Mouse (Mus musculus): ENCODE data around the gene Itpr1. TPM values are rescaled to one million over a fixed set of nuclear protein-coding genes. Genes with fewer than 3 reads are reported as not detected.
A peak's percentile ranks its signal among the peaks of the same experiment; 100 is the strongest.

Itpr1 gene
- polyA plus RNA-seq, 1 experiment from 2014 or later = 15.0 TPM

DNA sequence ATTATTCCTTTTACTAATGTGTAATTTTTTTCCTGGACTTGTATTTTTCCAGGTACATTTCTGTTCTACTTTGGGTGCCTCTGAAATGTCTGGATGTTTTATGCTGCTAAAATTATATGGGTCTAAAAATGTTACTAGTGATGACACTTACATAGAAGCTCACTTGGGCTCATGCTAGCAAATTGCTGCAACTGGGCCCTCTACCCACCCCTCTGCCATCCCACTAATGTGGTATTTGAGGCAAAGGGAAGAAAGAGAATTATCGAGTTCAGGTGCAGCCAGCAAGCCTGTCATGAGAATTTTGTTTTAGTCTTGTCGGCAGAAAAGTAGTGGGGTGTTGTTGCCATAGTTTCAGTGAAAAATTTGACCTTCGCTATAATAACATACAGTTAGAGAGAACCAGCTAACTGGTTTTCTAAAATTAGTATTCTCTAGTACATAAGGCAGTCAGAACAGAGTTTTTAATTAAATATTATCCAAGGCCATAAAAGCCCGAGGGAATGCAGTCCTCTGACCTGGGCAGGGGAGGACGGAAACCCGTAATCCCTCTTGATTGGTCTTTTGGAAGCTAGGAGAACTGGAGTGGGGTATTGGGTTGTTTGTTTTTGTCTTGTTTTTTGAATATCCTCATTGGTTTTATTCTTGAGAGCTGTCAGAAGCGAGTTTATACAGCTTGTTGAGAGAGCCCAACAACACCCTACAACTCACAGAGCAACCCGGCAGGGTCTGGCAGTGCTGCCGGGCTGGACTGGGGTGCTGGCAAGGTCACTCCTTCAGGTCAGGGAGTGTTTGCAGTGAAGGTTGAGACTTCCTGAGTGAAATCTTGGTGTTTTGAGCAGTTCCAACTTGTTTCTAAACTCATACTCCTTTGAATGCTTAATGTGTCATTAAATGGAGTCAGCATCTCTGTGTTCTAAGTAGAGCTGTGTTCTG, 41.5 kb downstream of the Itpr1 start:
- Histone ChIP-seq H3K9ac (replicated peaks; ENCODE audit: low read depth, low read length) (no peak overlapping the region), H3K9me3 (ENCODE audit: control insufficient read depth, low read length) (no peaks in the 10 kb centered on the region), H3K4me3 (replicated peaks; ENCODE audit: low read length) (no peak overlapping the region), H3K4me2 (ENCODE audit: low read length) (no peak overlapping the region), H3K27ac (ENCODE audit: low read length) (no peak overlapping the region), H3K36me3 (ENCODE audit: control insufficient read depth, insufficient read depth) (no peaks in the 10 kb centered on the region), H3K27me3 (replicated peaks; ENCODE audit: control insufficient read depth, insufficient read depth, low read length) (no peaks in the 10 kb centered on the region), H3K4me1 (replicated peaks; ENCODE audit: control insufficient read depth, insufficient read depth, low read length) (peaks cover 4% of the 10 kb centered on the region)
- no peak; the same call in 1 of the 2 replicates for ATAC-seq
- 71% methylated on average over 9 of the region's 9 CpGs for WGBS

DNA sequence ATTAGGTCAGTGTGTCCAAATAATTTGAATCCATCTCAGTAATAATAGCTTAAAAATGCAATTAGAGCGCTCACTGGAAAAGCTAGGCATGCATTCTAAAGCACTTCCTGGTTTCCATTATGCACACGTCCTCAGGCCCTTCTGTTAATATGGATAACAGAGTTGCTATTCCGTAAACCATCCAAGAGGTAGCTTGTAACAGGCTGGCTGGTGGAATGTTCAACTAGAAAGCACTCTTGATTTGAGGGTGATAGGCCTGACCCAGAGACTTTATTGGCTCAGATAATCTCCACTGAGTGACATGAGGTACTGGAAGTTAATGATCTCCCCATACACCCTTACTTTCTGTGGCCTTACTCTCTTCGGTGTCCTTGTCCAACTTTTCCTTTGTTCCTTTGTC, 43.0 kb downstream of the Itpr1 start:
- WGBS = 56% methylated on average over 4 of the region's 4 CpGs
- Histone ChIP-seq H3K27ac (ENCODE audit: low read length) (no peak overlapping the region), H3K9me3 (ENCODE audit: control insufficient read depth, low read length) (no peaks in the 10 kb centered on the region), H3K36me3 (ENCODE audit: control insufficient read depth, insufficient read depth) (no peaks in the 10 kb centered on the region), H3K9ac (replicated peaks; ENCODE audit: low read depth, low read length) (no peak overlapping the region), H3K27me3 (replicated peaks; ENCODE audit: control insufficient read depth, insufficient read depth, low read length) (no peaks in the 10 kb centered on the region), H3K4me1 (replicated peaks; ENCODE audit: control insufficient read depth, insufficient read depth, low read length) (0 out of 2 replicates have a peak, but pooled peaks cover 4% of the 10 kb centered on the region), H3K4me2 (ENCODE audit: low read length) (no peak overlapping the region), H3K4me3 (replicated peaks; ENCODE audit: low read length) (no peak overlapping the region)
- ATAC-seq = no peak

DNA sequence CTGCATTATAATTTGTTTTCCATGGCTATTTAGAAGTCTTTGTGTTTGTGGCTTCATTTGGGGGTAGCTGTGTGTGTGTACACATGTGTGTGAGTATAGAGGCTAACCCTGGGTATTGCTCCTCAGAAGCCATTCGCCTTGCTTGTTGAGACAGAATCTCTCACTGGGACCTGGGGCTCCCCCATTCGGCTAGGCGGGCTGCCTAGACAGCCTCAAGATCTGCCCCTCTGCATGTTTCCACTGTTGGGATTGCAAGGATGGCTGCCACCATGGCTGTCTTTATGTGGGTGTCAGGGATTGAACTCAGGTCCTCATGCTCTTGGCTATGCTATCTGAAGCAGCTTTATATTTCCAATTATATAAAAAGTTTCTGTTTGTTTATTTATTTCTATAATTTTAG, 44.3 kb downstream of the Itpr1 start:
- no peak overlapping the region for H3K4me3 ChIP-seq (replicated peaks; ENCODE audit: low read length)
- 0 out of 2 replicates have a peak, but pooled peaks cover 4% of the 10 kb centered on the region for H3K4me1 ChIP-seq (replicated peaks; ENCODE audit: control insufficient read depth, insufficient read depth, low read length)
- H3K4me2 ChIP-seq (ENCODE audit: low read length) = no peak overlapping the region
- no peaks in the 10 kb centered on the region for H3K27me3 ChIP-seq (replicated peaks; ENCODE audit: control insufficient read depth, insufficient read depth, low read length)
- H3K9ac ChIP-seq (replicated peaks; ENCODE audit: low read depth, low read length) = no peak overlapping the region
- H3K36me3 ChIP-seq (ENCODE audit: control insufficient read depth, insufficient read depth) = no peaks in the 10 kb centered on the region
- ATAC-seq = no peak
- WGBS = 84% methylated on average over 3 of the region's 3 CpGs
- H3K9me3 ChIP-seq (ENCODE audit: control insufficient read depth, low read length) = no peaks in the 10 kb centered on the region
- H3K27ac ChIP-seq (ENCODE audit: low read length) = no peak overlapping the region

DNA sequence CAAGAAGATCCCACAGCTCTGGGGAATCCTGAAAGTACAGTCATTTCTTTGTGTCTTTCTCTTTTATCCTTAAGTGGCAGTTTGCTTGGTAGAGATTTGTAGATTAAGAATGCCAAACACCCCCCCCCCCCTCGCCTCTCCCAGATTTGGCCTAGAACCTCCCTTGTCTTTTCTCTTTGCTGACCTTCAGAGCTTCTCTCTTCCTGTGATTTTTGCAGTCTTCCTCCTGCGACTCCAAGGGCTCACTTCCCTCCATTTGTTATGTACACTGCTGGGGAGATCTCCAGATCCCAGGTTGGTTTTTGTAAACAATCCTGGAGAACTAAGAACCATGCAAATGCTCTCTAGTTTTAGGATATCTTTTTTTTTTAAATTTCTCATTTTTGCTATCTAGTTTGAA, 45.7 kb downstream of the Itpr1 start:
- Histone ChIP-seq H3K4me1 (replicated peaks; ENCODE audit: control insufficient read depth, insufficient read depth, low read length) (0 out of 2 replicates have a peak, but pooled peaks cover 4% of the 10 kb centered on the region), H3K27ac (ENCODE audit: low read length) (no peak overlapping the region), H3K4me3 (replicated peaks; ENCODE audit: low read length) (no peak overlapping the region), H3K27me3 (replicated peaks; ENCODE audit: control insufficient read depth, insufficient read depth, low read length) (no peaks in the 10 kb centered on the region), H3K9ac (replicated peaks; ENCODE audit: low read depth, low read length) (no peak overlapping the region), H3K36me3 (ENCODE audit: control insufficient read depth, insufficient read depth) (no peaks in the 10 kb centered on the region), H3K9me3 (ENCODE audit: control insufficient read depth, low read length) (no peaks in the 10 kb centered on the region), H3K4me2 (ENCODE audit: low read length) (no peak overlapping the region)
- WGBS = 69% methylated on average over 2 of the region's 2 CpGs
- ATAC-seq = no peak

DNA sequence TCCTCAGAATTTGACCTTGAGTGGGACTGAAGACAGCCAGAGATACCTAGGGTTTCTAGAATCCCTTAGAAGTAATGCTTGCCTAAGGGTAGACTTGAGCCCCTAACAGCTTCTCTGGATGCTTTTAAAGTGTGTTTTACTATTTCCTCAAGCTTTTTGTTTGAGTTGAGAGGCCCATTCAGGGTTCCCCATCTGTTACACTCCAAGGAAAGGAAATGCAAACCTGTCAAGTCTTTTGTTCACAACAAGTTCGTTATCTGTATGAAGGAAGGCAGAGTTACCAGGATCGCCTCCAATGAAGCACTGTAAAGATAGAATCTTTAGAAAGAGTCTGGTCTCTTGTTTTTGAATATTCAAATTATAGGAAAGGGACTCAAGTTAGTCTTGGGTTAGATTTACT, 46.8 kb downstream of the Itpr1 start:
- Histone ChIP-seq H3K9ac (replicated peaks; ENCODE audit: low read depth, low read length) (no peak overlapping the region), H3K4me3 (replicated peaks; ENCODE audit: low read length) (no peak overlapping the region), H3K9me3 (ENCODE audit: control insufficient read depth, low read length) (no peaks in the 10 kb centered on the region), H3K27ac (ENCODE audit: low read length) (no peak overlapping the region), H3K4me2 (ENCODE audit: low read length) (no peak overlapping the region), H3K27me3 (replicated peaks; ENCODE audit: control insufficient read depth, insufficient read depth, low read length) (no peaks in the 10 kb centered on the region), H3K4me1 (replicated peaks; ENCODE audit: control insufficient read depth, insufficient read depth, low read length) (0 out of 2 replicates have a peak, but pooled peaks cover 4% of the 10 kb centered on the region), H3K36me3 (ENCODE audit: control insufficient read depth, insufficient read depth) (no peaks in the 10 kb centered on the region)
- ATAC-seq = no peak
- WGBS = 12% methylated on average over 2 of the region's 2 CpGs

DNA sequence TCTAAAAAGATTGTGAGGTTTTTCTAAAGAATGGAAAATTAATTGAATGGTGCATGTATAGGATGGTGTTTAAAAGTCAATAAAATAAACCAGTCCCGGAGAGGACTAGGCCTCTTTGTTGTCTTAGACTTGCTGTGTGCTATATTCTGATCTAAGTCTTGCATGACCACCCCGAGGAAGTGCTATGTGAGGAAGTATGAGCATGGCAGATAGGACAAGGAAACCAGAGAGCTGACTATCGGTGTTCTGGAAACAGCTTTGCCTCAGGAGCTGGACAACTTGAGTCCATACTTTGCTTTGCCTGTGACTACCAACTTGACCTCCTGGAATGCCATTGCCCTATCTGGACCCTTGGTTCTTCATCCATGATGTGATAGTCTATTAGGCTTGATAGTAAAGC, 48.6 kb downstream of the Itpr1 start:
- ATAC-seq = no peak
- no peak overlapping the region for H3K9ac ChIP-seq (replicated peaks; ENCODE audit: low read depth, low read length)
- no peaks in the 10 kb centered on the region for H3K27me3 ChIP-seq (replicated peaks; ENCODE audit: control insufficient read depth, insufficient read depth, low read length)
- WGBS = 95% methylated on average over 3 of the region's 3 CpGs
- 0 out of 2 replicates have a peak, but pooled peaks cover 4% of the 10 kb centered on the region for H3K4me1 ChIP-seq (replicated peaks; ENCODE audit: control insufficient read depth, insufficient read depth, low read length)
- no peaks in the 10 kb centered on the region for H3K36me3 ChIP-seq (ENCODE audit: control insufficient read depth, insufficient read depth)
- H3K27ac ChIP-seq (ENCODE audit: low read length) = no peak overlapping the region
- H3K4me3 ChIP-seq (replicated peaks; ENCODE audit: low read length) = no peak overlapping the region
- no peaks in the 10 kb centered on the region for H3K9me3 ChIP-seq (ENCODE audit: control insufficient read depth, low read length)
- no peak overlapping the region for H3K4me2 ChIP-seq (ENCODE audit: low read length)

DNA sequence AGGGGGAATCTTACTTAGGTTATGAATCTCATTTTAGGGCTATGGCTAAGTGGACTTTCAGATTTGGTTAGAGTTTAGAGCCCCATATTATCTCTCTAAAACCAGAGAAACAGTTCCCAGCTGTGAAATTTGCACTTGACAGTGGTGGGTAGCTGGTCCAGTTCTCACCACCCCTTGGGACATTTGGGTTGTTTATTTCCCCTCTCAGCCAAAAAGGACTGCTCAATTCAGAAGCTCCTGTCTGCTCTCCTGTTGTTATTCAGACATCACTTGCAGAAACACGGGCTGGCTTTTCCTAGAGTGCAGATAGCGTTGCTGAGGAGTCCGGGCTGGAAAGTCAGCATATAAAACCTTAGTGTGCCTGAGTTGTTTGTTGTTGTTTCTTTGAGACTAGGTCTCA, 51.3 kb downstream of the Itpr1 start:
- Histone ChIP-seq H3K36me3 (ENCODE audit: control insufficient read depth, insufficient read depth) (no peaks in the 10 kb centered on the region), H3K4me1 (replicated peaks; ENCODE audit: control insufficient read depth, insufficient read depth, low read length) (0 out of 2 replicates have a peak, but pooled peaks cover 4% of the 10 kb centered on the region)
- WGBS = 84% methylated on average over 3 of the region's 3 CpGs

DNA sequence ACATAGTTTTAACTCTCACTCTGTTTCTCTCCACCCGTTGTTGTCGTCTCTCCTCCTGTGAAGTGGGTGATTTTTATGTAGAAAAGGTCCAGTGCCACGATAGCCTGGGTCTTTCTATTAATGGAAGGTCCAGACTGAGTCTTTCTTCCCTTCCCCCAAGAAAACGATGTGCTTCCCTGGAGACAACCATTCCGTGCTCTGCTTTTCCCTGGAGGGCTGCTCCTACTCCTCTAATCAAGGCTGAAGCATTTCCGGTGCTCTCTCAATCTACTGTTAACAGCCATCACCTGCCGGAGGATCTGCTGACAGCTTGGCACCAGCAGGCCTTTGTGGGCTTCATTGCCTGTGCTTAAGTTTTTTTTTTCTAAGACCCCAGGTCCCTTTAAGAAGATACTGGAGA, 60.6 kb downstream of the Itpr1 start:
- Histone ChIP-seq H3K27ac (ENCODE audit: low read length) (no peak overlapping the region), H3K4me1 (replicated peaks; ENCODE audit: control insufficient read depth, insufficient read depth, low read length) (peaks cover 8% of the 10 kb centered on the region), H3K4me3 (replicated peaks; ENCODE audit: low read length) (no peak overlapping the region), H3K27me3 (replicated peaks; ENCODE audit: control insufficient read depth, insufficient read depth, low read length) (no peaks in the 10 kb centered on the region), H3K9me3 (ENCODE audit: control insufficient read depth, low read length) (no peaks in the 10 kb centered on the region), H3K9ac (replicated peaks; ENCODE audit: low read depth, low read length) (no peak overlapping the region), H3K36me3 (ENCODE audit: control insufficient read depth, insufficient read depth) (no peaks in the 10 kb centered on the region), H3K4me2 (ENCODE audit: low read length) (no peak overlapping the region)
- WGBS = 79% methylated on average over 7 of the region's 7 CpGs
- no peak for ATAC-seq

More for the DNA sequence above, 51.3 kb downstream of the Itpr1 start:
- no peak overlapping the region for H3K27ac ChIP-seq (ENCODE audit: low read length)
- H3K9me3 ChIP-seq (ENCODE audit: control insufficient read depth, low read length) = no peaks in the 10 kb centered on the region
- H3K4me2 ChIP-seq (ENCODE audit: low read length) = no peak overlapping the region
- no peak overlapping the region for H3K9ac ChIP-seq (replicated peaks; ENCODE audit: low read depth, low read length)
- no peak for ATAC-seq
- no peak overlapping the region for H3K4me3 ChIP-seq (replicated peaks; ENCODE audit: low read length)
- no peaks in the 10 kb centered on the region for H3K27me3 ChIP-seq (replicated peaks; ENCODE audit: control insufficient read depth, insufficient read depth, low read length)

DNA sequence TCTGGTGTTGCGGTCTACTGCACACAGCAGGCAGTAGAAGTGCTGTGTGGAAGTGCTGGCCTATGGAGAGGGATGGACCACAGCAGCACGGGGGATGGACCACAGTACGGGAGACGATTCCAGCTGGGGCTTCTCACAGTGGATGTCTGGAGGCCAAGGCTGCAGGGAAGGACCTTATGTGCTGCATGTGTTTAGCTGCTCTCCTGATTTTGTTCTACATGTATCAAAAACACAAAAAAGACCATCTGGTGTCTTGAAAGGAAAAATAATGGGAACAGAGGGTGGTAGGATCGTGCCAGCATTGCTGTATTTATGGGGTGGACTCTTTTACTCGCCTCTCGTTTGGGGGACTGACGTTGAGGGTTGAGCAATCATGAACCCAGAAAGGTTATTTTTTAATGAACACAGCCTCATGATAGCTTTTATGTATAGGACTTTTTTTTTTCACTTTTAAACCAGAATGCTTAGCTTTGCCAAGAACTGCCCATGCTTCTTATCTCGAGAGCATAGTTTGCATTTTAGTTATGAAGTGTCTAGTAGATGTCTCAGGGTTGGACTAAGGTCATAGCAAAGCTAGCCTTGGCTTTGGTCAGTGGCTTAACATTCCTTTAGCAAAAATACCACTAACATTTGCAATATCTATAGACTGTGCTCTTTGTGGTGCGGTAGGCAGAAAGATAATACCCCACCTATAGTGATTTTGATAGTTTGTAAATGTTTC, 61.6 kb downstream of the Itpr1 start:
- Histone ChIP-seq H3K36me3 (ENCODE audit: control insufficient read depth, insufficient read depth) (no peaks in the 10 kb centered on the region), H3K9me3 (ENCODE audit: control insufficient read depth, low read length) (no peaks in the 10 kb centered on the region), H3K4me2 (ENCODE audit: low read length) (no peak overlapping the region), H3K4me3 (replicated peaks; ENCODE audit: low read length) (no peak overlapping the region), H3K27ac (ENCODE audit: low read length) (peak overlapping the region; percentile 58), H3K4me1 (replicated peaks; ENCODE audit: control insufficient read depth, insufficient read depth, low read length) (peaks cover 8% of the 10 kb centered on the region), H3K9ac (replicated peaks; ENCODE audit: low read depth, low read length) (no peak overlapping the region), H3K27me3 (replicated peaks; ENCODE audit: control insufficient read depth, insufficient read depth, low read length) (no peaks in the 10 kb centered on the region)
- WGBS = 51% methylated on average over 10 of the region's 10 CpGs
- ATAC-seq = peak; percentile 91
